Mouse (Mus musculus) lung, adult 18-20 months (tissue): ENCODE results near the gene Abcc12.

Source experiments
- DNase-seq, 2 experiments: peaks; one replicate each; pipeline ENCODE4 v3.0.0; 2022; ENCODE audit warnings: mixed read lengths in 2 of 2

Gene Abcc12

DNA sequence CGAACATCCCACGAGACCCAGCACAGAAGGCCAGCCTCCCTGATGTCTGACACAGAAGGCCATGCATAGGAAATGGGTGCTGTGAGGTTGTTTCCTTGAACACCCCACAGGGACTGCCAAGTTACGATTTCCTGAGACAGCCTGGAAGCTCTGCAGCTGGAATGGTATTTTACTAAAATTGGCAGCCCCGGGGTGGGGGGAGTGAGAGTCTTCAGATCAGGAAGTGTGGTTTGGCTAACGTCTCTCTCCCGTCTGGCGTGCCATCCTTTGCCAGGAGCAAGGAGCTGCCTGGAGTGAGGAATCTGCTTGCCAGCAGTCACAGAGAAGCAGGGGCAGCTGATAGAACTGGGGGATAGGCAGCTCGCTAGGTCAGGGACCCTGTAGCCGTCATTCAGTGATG, 2.4 kb downstream of the Abcc12 start:
- DNase-seq: peak; percentile 24 to 27

- DNase-seq: no peak
These were observed 2.9 kb downstream of the Abcc12 start for GRCm38 (mm10) chr8:86577547-86577946.

GRCm38 (mm10) chr8:86563674-86564073, 16.8 kb downstream of the Abcc12 start:
- no peak for DNase-seq

GRCm38 (mm10) chr8:86561737-86562136, 18.7 kb downstream of the Abcc12 start:
- DNase-seq: no peak

GRCm38 (mm10) chr8:86560688-86561065, 19.8 kb downstream of the Abcc12 start:
- no peak for DNase-seq

DNA sequence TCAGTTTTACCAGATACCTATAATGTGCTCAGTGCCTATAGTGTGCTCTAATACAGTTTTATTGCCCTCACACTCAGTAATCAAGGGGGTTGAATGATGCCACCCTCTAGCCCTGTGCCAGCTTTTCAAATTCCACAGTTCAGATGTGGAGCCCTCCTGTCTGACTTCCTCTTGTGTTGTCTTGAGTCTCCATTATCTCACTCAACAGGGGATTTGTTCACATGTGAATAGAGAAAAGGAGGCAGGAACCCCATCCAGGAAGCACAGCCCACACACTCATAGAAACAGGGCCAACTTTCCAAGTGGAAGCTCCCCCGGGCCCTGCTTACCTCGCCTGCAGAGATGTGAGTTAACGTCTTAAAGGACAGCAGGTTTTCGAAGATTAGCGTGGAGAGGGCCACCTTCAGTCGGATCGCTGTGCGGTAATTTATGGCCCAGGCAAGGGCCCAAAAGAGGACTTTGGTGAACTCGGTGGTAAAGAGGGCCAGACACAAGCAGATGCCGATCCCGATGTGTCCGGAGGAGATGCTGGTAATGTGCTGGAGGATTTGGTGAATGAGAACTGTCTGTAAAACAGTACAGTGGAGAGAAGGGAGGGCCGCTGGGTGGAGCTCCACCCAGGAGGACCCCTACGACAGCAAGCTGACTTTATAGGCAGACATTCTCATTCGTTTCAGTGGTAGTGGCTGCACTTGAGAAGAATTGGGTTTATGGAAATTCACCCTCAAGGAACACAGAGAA, 20.4 kb downstream of the Abcc12 start:
- DNase-seq: no peak

DNA sequence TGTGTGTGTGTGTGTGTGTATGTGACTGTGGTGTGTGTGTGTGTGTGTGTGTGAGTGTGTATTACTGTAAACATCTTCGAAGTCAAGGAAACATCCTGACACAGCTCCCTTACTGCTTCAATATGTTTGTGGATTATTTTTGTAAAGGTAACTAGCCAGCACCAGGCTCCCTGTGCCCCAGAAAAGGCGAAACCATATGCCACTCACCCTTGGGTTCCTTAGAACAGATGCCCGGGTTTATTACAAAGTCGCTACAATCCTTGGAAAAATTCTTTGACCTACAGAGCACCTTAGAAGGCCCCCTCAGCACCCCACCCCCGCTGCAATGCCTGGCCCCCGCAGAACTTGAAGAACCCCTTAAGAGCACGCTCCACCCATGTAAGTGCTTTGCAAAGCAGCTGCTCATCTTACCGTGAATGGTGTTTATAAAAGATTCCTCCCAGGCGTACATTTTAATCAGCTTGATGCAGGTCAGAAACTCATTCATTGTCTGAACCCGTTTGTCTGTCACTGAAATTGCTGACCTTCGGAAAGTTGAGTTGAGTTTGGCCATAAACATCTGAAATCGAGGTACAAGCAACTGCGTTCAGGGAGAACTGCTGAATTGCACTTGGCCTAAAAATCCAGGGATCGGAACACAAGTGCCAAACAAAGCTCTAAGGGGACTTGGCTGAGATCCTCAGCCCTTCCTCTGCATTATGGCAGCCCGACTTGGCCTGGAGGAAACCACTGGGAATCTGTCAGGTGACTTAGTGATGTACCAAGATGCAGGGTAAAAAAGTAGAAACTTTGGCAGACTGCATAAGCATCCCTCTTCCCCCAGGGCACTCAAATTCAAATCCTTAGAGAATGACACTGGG, 23.1 kb downstream of the Abcc12 start:
- DNase-seq: no peak

GRCm38 (mm10) chr8:86555564-86555963, 24.9 kb downstream of the Abcc12 start:
- no peak for DNase-seq

DNA sequence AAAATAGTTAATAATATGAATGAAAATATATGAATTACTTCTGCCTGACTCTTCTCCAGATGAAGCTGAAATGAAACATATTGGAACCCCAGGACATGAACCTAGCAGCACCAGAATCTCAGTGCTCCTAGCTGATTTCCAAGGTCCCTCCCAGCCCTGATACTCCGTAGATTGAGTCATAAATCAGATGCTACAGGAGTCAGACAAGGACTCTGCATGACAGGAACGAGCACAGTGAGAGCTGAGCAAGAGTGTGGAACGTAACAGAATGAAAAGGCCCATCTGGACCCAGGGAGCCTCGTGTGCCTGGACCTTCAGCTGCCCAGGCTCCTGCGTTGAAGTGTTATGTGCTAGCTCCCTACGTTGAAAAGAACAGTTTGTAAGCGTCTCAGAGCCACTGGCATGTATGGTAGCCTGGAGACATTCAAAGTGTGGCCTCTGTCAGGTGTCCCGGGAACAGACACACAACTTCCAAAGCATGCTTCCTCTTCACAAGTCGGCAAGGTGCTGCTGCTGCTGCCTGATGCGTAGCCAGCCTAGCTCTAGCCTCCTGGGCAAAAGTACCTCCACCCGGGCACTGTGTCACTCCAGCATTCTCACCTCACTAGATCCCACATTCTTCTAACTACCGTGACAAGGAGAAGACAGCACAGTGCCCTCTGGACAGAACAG, 26.1 kb downstream of the Abcc12 start:
- DNase-seq: no peak

- DNase-seq: no peak
These were observed 30.0 kb downstream of the Abcc12 start for GRCm38 (mm10) chr8:86550516-86550915.

DNA sequence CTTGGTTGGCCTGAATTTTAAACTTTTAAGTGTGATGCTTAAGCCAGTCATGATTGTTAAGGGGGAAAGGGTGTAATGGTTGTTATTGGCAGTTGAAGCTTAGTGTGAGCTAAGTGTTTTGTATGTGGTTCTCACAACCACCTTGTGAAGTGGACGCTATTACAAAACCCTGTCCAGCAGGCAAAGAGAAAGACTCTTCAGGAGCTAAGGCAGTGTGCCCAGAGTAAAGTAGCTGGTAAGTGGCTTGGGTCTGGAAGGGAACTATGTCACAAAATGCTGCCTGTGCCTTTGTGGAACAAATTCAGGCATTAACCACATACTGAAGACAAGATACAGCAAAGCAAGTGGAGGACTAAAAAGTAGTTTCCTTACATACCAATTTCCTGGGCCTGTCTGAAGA, 34.5 kb downstream of the Abcc12 start:
- DNase-seq: peak; percentile 59 to 72

- no peak for DNase-seq
These were observed 39.6 kb downstream of the Abcc12 start for GRCm38 (mm10) chr8:86540906-86541305.

DNA sequence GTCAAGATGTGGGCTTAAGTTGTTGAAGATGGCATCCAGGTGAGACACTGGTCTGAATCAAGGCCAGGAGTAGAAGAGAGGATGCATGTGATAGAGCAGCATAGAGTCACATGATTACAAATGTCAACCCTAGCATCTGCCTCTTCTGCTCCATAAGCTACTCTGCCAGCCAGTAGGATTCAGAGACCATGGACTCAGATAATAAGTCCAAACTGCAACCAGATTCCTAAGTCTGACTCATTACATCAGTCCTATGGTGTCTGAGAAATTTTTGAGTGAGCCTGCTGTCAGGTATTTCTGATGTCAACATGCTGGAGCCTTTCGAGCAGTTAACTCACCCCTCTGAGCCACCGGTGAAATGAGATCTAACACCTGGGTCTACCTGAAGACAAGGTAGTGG, 40.1 kb downstream of the Abcc12 start:
- DNase-seq: no peak

- no peak for DNase-seq
These were observed 43.9 kb downstream of the Abcc12 start for GRCm38 (mm10) chr8:86536663-86536987.

GRCm38 (mm10) chr8:86535791-86536662, 44.5 kb downstream of the Abcc12 start:
- DNase-seq: peak; percentile 53 to 71

DNA sequence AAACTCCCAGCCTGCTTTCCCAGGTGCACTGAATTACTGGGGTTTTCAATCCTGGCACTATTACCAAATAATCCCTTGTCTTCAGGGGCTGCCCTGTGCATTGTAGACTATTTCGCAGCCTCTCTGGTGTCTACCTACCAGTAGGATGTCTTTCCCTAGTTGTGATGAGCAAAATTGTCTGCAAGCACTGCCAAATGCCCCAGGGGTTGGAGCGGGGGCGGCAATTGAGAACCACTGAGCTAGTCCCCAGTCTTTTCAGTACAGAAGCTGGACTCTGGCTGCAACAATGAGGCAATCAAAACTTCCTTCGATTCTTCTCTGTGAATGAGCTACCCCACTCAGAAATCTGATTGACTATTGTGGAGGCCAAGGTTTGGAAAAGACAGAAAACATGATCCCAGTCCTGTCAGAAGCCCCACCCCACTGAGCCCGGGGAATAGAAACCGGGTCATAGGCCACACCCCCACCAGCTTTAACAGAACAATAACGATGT, 45.4 kb downstream of the Abcc12 start:
- DNase-seq: peak in 1 of 2 experiments; percentile 10

- DNase-seq: no peak
These were observed 50.8 kb downstream of the Abcc12 start for GRCm38 (mm10) chr8:86529714-86530113.

GRCm38 (mm10) chr8:86527336-86528029, 53.0 kb downstream of the Abcc12 start:
- no peak for DNase-seq

GRCm38 (mm10) chr8:86526808-86527207, 53.7 kb downstream of the Abcc12 start:
- DNase-seq: no peak

GRCm38 (mm10) chr8:86514203-86514602, 66.3 kb downstream of the Abcc12 start:
- no peak for DNase-seq

DNA sequence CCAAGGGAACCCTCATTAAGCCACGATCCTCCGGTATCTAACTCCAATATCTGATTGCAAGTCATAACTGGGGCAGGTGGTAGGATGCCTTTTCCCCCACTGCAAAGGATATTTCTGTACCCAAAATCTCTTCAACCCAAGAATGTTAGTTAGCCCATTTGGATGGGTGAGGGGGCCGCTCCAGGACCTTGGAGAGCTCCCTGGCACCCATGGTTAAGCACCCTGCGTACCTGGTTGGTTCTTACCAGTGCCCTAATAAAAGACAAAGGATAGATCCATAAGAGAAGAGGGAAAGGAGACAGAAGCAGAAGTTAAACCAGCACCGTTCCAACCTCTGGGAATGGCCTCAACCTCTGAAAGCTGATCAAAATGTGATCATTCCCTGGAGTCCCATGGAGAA, 67.6 kb downstream of the Abcc12 start:
- no peak for DNase-seq
